Mouse (Mus musculus) lung, embryonic 16.5 days (tissue): ENCODE data around the gene Pik3c2g. TPM values are rescaled to one million over a fixed set of nuclear protein-coding genes. Genes with fewer than 3 reads are reported as not detected.
"Not testable (repeated sequence)": the region's sequence is repeated elsewhere in the genome, so short reads cannot be mapped to it uniquely, and the experiment has no call there.

ENCODE experiments used
- ATAC-seq: fragments of 200-750 bp; cut with Nextera tagmentation; 2 replicates; pipeline ENCODE4 v1.8.0; 2017; ENCODE audit warnings: low read depth, mild to moderate bottlenecking, moderate library complexity
- H3K27ac ChIP-seq: fragments of 300-500 bp; sonication (generic); 2 replicates; pipeline ENCODE4 v1.5.1; 2014; ENCODE audit warnings: mild to moderate bottlenecking, control low read depth, low read length
- H3K27me3 ChIP-seq: fragments of 300-500 bp; sonication (generic); 2 replicates; pipeline ENCODE4 v1.6.1; 2014; ENCODE audit warnings: low read depth, low read length, mixed read lengths; ENCODE audit not compliant: control insufficient read depth, insufficient read depth
- H3K36me3 ChIP-seq: fragments of 300-500 bp; sonication (generic); 2 replicates; pipeline ENCODE4 v1.6.1; 2014; ENCODE audit warnings: low read length; ENCODE audit not compliant: control insufficient read depth, insufficient read depth
- H3K4me1 ChIP-seq: fragments of 300-500 bp; sonication (generic); replicated peaks from 2 replicates; pipeline ENCODE4 v1.6.1; 2014; ENCODE audit warnings: low read length, mixed read lengths; ENCODE audit not compliant: control insufficient read depth, insufficient read depth
- H3K4me2 ChIP-seq: fragments of 300-500 bp; sonication (generic); 2 replicates; pipeline ENCODE4 v1.6.1; 2014; ENCODE audit warnings: low read depth, low read length, control low read depth
- H3K4me3 ChIP-seq: fragments of 300-500 bp; sonication (generic); 2 replicates; pipeline ENCODE4 v1.5.1; 2014; ENCODE audit warnings: mild to moderate bottlenecking, low read length, control low read depth
- H3K9ac ChIP-seq: fragments of 300-500 bp; sonication (generic); 2 replicates; pipeline ENCODE4 v1.6.1; 2014; ENCODE audit warnings: low read length, control low read depth
- H3K9me3 ChIP-seq: fragments of 300-500 bp; sonication (generic); 2 replicates; pipeline ENCODE4 v1.6.1; 2016; ENCODE audit warnings: low read length; ENCODE audit not compliant: control insufficient read depth
- WGBS: fragments of 180-500 bp; shearing (Covaris S2); extraction: QIAGEN DNeasy Blood & Tissue Kit; methylation state at CpG from one replicate; pipeline ENCODE4 v1.1.7; 2014; 5-methylcytosine and 5-hydroxymethylcytosine counted together
- polyA plus RNA-seq: library from polyadenylated mRNA; unstranded; fragments of >200 nt; fragmentation: Nextera tagmentation; extraction: Ambion mirVana; gene quantifications from 2 replicates; pipeline ENCODE4 v1.2.1, GENCODE M21; 2015

Pik3c2g gene
- polyA plus RNA-seq, 1 experiment from 2014 or later, result 2.7 TPM

- Histone ChIP-seq H3K27ac (no peak overlapping the region), H3K9me3 (no peaks in the 10 kb centered on the region), H3K27me3 (no peaks in the 10 kb centered on the region), H3K4me1 (no peaks in the 10 kb centered on the region), H3K4me2 (0 out of 2 replicates have a peak overlapping the region, but pooled peaks have one; percentile 18), H3K9ac (no peak overlapping the region), H3K4me3 (no peak overlapping the region), H3K36me3 (no peaks in the 10 kb centered on the region)
- 47% methylated on average over 12 of the region's 12 CpGs for WGBS
- peak; percentile 86 for ATAC-seq
These were observed 322.1 kb downstream of the Pik3c2g start for GRCm38 (mm10) chr6:139908997-139909669.

DNA sequence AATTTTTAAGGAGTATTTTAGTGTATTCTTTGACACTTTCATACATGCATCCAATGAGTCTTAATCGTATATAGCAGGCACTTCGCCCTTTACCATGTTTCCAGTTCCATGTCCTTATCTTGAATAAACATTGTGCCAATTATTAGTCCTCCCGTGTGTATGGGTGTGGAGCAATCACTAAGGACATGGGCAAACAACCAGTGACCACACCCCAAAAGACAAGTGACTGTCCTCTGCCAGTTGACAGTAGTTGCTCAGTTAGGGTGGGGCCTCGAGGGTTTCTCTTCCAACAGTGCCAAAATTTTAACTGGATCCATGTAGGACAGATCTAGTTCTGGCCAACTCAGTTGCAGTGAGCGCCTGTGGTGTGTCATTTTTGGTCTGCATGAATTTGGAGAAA, 341.7 kb downstream of the Pik3c2g start:
- no peak overlapping the region for H3K9ac ChIP-seq
- WGBS, result 53% methylated on average over 5 of the region's 5 CpGs
- ATAC-seq, result no peak

GRCm38 (mm10) chr6:139934861-139935260, 347.8 kb downstream of the Pik3c2g start:
- 28% methylated on average over 2 of the region's 2 CpGs for WGBS
- H3K27me3 ChIP-seq, result no peaks in the 10 kb centered on the region
- no peak overlapping the region for H3K9ac ChIP-seq
- no peaks in the 10 kb centered on the region for H3K9me3 ChIP-seq
- H3K4me1 ChIP-seq, result no peaks in the 10 kb centered on the region
- H3K4me2 ChIP-seq, result no peak overlapping the region
- no peak overlapping the region for H3K4me3 ChIP-seq
- no peak for ATAC-seq
- H3K36me3 ChIP-seq, result no peaks in the 10 kb centered on the region
- no peak overlapping the region for H3K27ac ChIP-seq

More for the DNA sequence above, 341.7 kb downstream of the Pik3c2g start:
- Histone ChIP-seq H3K9me3 (no peaks in the 10 kb centered on the region), H3K4me2 (no peak overlapping the region), H3K27me3 (no peaks in the 10 kb centered on the region), H3K27ac (no peak overlapping the region), H3K4me3 (no peak overlapping the region), H3K36me3 (no peaks in the 10 kb centered on the region), H3K4me1 (no peaks in the 10 kb centered on the region)

GRCm38 (mm10) chr6:139937581-139937980, 350.6 kb downstream of the Pik3c2g start:
- not testable (repeated sequence) for H3K4me2 ChIP-seq, H3K9me3 ChIP-seq, H3K4me1 ChIP-seq, H3K9ac ChIP-seq, H3K36me3 ChIP-seq, H3K27ac ChIP-seq, H3K27me3 ChIP-seq, H3K4me3 ChIP-seq
- 56% methylated on average over 4 of the region's 4 CpGs for WGBS
- peak; percentile 69; the same call in 1 of the 2 replicates for ATAC-seq

DNA sequence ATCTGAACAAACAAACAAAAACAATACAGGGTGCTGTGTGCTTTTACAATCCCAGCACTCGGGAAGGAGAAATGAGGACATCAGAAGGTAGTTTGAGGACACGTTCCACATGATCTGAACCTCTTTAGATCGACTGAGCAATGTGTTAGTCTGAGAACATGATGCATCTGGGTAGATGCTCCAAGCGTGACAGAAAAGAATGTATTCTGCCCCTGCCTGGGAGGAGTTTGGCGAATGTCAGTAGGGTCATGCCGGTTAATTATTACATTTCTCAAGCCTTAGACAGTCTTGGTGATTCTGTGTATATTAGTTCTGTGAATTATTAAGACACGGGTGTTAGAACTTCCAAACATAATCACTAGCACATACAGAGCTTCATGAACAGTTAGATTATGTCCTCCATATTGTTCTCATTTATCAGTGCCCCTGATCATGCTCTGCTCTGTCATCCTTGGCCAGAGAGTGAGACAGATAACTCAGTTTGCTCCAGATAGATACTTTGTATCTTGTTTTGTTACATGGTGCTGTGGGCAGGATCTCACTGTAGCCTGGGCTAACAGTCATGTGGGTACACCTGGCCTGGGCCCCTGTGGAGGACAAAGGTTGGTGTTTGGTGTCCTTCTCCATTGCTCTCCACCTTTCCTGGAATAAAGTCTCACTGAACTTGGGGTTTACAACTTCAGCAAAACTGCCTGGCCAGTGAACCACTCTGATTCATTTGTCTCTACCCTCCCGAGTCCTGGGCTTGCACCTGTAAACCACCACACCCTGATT, 360.3 kb downstream of the Pik3c2g start:
- Histone ChIP-seq H3K27me3 (no peaks in the 10 kb centered on the region), H3K9ac (no peak overlapping the region), H3K4me2 (no peak overlapping the region), H3K4me1 (no peaks in the 10 kb centered on the region), H3K36me3 (no peaks in the 10 kb centered on the region), H3K4me3 (no peak overlapping the region), H3K27ac (no peak overlapping the region), H3K9me3 (no peaks in the 10 kb centered on the region; the same call in 1 of the 2 replicates)
- ATAC-seq, result no peak
- 71% methylated on average over 8 of the region's 8 CpGs for WGBS

DNA sequence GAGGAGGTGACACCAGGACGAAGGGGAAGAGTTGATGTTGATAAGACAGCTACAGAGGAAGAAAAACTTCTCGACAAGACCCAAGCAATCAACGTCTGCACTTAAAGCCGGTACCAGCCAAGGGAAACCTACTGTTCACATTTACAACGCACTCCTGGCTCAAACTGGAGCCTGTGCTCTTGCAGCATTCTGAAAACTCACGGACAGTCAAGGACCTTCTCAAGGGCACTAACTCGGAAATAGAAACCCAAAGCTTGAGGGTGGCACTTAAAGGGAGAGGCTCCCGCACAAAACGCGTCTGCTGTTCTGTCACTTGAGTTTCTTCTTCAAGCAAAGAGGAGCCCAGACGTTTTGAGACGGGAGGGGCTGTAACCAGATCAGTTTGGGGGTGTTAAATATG, 366.6 kb downstream of the Pik3c2g start:
- ATAC-seq, result peak; percentile 43
- WGBS, result 45% methylated on average over 12 of the region's 12 CpGs
- no peaks in the 10 kb centered on the region for H3K36me3 ChIP-seq
- H3K27ac ChIP-seq, result no peak overlapping the region
- H3K4me1 ChIP-seq, result no peaks in the 10 kb centered on the region
- no peaks in the 10 kb centered on the region for H3K9me3 ChIP-seq
- no peak overlapping the region for H3K4me2 ChIP-seq
- H3K9ac ChIP-seq, result no peak overlapping the region
- no peak overlapping the region for H3K4me3 ChIP-seq
- H3K27me3 ChIP-seq, result no peaks in the 10 kb centered on the region

DNA sequence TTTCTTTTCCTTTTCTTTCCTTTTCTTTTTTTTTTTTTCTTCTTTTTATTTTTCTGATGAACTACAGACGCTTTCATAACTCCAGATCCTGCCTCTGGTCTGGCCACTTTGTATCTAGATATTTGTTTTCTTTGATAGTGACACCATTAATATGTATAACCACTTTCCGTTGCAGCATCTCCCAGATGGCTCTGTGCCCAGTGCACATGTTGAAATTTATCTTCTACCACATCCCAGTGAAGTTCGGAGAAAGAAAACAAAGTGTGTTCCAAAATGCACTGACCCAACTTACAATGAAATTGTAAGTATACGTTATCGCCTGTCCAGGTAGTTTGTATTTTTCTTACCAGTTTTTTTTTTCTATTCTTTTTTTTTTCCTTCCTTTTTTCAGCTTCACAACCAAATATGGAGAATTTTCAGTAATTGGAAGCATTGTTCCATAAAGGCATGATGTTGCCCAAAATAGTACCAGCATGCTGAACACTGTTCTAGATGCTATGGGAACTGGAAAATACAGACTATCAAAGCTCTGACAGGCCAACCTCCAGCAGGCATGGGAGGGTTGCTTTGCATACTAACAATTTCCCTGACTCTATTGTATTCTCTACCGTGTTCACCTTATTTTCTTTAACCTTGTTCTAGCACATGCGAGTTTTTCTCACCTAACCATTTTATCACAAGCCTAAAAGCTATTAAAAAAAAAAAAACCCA, 370.7 kb downstream of the Pik3c2g start:
- Histone ChIP-seq H3K9ac (no peak overlapping the region), H3K4me3 (no peak overlapping the region), H3K4me2 (no peak overlapping the region), H3K4me1 (no peaks in the 10 kb centered on the region), H3K27ac (no peak overlapping the region), H3K36me3 (no peaks in the 10 kb centered on the region), H3K9me3 (no peaks in the 10 kb centered on the region), H3K27me3 (no peaks in the 10 kb centered on the region)
- ATAC-seq, result no peak
- 52% methylated on average over 7 of the region's 7 CpGs for WGBS

DNA sequence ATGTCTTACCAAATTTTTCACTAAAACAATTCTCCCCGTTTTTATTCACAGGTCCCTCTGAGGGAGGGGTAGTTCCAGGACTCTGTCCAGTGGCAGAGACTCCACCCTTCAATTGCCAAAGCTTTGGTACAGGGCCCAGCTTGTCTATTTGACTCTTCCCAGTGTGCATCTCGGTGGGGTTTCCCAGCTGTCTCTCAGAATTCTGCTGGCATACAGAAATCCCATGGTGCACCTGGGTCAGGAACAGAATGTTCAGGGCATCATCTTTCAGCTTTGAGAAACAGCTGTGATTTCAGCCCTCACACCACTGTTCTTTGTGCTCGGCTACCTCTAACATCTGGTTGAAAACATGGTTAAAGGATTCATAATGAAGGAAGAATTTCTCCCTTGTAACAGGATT, 376.8 kb downstream of the Pik3c2g start:
- no peak for ATAC-seq
- H3K27ac ChIP-seq, result no peak overlapping the region
- H3K9ac ChIP-seq, result no peak overlapping the region
- no peaks in the 10 kb centered on the region for H3K27me3 ChIP-seq
- no peaks in the 10 kb centered on the region for H3K36me3 ChIP-seq
- no peak overlapping the region for H3K4me3 ChIP-seq
- H3K4me2 ChIP-seq, result no peak overlapping the region
- no peaks in the 10 kb centered on the region for H3K4me1 ChIP-seq
- H3K9me3 ChIP-seq, result no peaks in the 10 kb centered on the region
- WGBS, result 60% methylated on average over 3 of the region's 3 CpGs

DNA sequence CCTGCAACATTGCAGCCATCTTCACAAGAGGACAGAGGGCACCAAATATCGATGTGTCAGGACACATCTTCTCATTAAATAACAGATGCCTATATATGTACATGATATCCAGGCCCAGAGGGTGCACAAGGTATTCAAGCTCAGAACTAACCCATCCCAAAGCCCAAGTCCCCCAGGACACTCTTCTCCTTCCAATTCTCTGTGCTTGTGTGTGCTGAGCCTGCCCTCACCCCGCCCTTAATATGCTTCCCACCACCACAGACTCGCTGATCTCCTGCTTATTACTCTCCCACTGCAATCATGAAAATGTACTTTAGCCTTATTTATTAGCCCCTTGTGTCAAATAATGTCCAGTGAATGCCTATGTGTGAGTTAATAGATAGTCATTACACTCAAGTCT, 377.9 kb downstream of the Pik3c2g start:
- Histone ChIP-seq H3K4me3 (no peak overlapping the region), H3K9me3 (no peaks in the 10 kb centered on the region), H3K27ac (no peak overlapping the region), H3K36me3 (no peaks in the 10 kb centered on the region), H3K4me2 (no peak overlapping the region), H3K4me1 (no peaks in the 10 kb centered on the region), H3K27me3 (no peaks in the 10 kb centered on the region), H3K9ac (no peak overlapping the region)
- WGBS, result 73% methylated on average over 3 of the region's 3 CpGs
- ATAC-seq, result no peak
